Mouse (Mus musculus) small intestine, adult 2 months (tissue): ENCODE data around the gene Kifc1. TPM values are rescaled to one million over a fixed set of nuclear protein-coding genes. Genes with fewer than 3 reads are reported as not detected.
"Not testable (repeated sequence)": the region's sequence is repeated elsewhere in the genome, so short reads cannot be mapped to it uniquely, and the experiment has no call there.

Source experiments
- H3K27ac ChIP-seq: fragments of 200-500 bp; 2 replicates; pipeline ENCODE4 v1.5.1; 2012; ENCODE audit warnings: low read depth, low read length, control low read depth, inconsistent platforms; ENCODE audit not compliant: insufficient read depth
- H3K27me3 ChIP-seq: fragments of 200-500 bp; 2 replicates; pipeline ENCODE4 v1.6.1; 2012; ENCODE audit warnings: mild to moderate bottlenecking, moderate library complexity, low read length, inconsistent platforms; ENCODE audit not compliant: control insufficient read depth, insufficient read depth
- H3K36me3 ChIP-seq: fragments of 200-500 bp; 2 replicates; pipeline ENCODE4 v1.6.1; 2012; ENCODE audit warnings: mild to moderate bottlenecking, low read length, control low read depth, inconsistent platforms; ENCODE audit not compliant: control insufficient read depth, insufficient read depth
- H3K4me1 ChIP-seq: fragments of 200-500 bp; 2 replicates; pipeline ENCODE4 v1.6.1; 2012; ENCODE audit warnings: low read length, inconsistent platforms, mixed read lengths; ENCODE audit not compliant: control insufficient read depth, insufficient read depth, insufficient read length
- H3K4me3 ChIP-seq: fragments of 200-500 bp; 2 replicates; pipeline ENCODE4 v1.5.1; 2012; ENCODE audit warnings: low read depth, mild to moderate bottlenecking, control low read depth, inconsistent platforms, low read length, moderate library complexity
- CTCF ChIP-seq: fragments of 200-500 bp; IDR thresholded peaks from 2 replicates; pipeline ENCODE4 v1.5.1; 2012; ENCODE audit warnings: low read depth, mild to moderate bottlenecking, control low read depth, inconsistent platforms, low read length, moderate library complexity, mixed read lengths; ENCODE audit not compliant: insufficient replicate concordance, insufficient read length; ENCODE audit errors: extremely low read depth
- POLR2A ChIP-seq: fragments of 200-500 bp; IDR thresholded peaks from 2 replicates; pipeline ENCODE4 v1.6.1; 2012; ENCODE audit warnings: low read depth, mild to moderate bottlenecking, control low read depth, inconsistent platforms, low read length, moderate library complexity
- WGBS: fragments of 180-500 bp; shearing (Covaris S2); methylation state at CpG from one replicate; pipeline ENCODE4 v1.1.7; 2018; 5-methylcytosine and 5-hydroxymethylcytosine counted together
- polyA plus RNA-seq: library from polyadenylated mRNA; depleted of rRNA; stranded (reverse); fragments of >200 nt; gene quantifications from 2 replicates; pipeline ENCODE4 v1.2.3, GENCODE M21; 2012

Kifc1 gene
- polyA plus RNA-seq, 1 experiment = 7.5 TPM

GRCm38 (mm10) chr17:33899642-33900041 lies 9.2 kb upstream of the Kifc1 start:
- Histone ChIP-seq H3K27ac (no peak overlapping the region), H3K27me3 (no peaks in the 10 kb centered on the region), H3K4me1 (no peaks in the 10 kb centered on the region), H3K4me3 (no peak overlapping the region), H3K36me3 (no peaks in the 10 kb centered on the region)
- 71% methylated on average over 4 of the region's 4 CpGs for WGBS
- TF ChIP-seq CTCF (no peak), POLR2A (no peak)

DNA sequence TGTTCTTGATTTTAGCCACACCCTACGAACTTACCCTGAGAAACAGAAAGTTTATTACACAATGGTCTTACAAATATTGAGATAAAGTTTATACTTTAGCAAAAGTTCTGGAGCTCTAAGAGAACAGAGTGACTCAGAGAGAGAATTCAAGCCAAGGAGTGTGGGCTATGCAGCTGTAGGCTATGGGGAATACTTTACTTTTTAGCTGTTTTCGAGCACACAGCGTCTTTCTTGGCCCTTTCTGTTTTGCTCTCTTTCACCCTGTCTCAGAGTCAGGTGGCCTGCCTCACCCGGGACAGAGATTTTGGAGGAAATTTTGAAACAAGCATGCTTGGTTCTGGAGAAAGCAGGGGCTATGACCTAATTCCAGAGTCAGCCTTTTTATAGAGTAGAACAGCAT lies 7.7 kb upstream of the Kifc1 start:
- 68% methylated on average over 4 of the region's 4 CpGs for WGBS
- H3K36me3 ChIP-seq, H3K4me3 ChIP-seq: not testable (repeated sequence)

DNA sequence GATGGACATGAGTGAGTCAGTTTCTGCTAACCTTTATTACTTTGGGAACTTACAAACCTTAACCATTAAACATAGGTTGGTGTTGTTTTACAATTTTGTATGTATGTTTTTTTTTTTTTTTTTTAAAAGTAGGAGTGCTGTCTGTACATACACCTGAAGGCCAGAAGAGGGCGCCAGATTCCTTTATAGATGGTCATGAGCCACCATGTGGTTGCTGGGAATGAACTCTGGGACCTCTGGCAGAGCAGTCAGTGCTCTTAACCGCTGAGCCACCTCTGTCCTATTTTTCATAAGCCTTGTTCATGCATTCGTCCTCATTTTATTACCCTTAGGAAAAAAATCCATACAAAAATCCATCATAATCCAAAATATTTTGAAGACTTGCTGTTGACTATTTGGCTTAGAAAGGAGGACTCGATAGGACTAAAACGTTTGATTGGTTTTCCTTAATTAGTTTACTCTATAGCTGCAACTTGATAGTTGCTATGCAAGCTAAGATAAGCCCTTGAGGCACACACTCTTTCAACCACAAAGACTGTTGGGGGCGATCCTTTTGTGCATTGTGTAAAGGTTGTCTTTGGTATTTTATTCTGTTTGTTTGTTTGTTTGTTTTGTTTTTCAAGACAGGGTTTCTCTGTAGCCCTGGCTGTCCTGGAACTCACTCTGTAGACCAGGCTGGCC lies 6.8 kb upstream of the Kifc1 start:
- H3K4me3 ChIP-seq = no peak overlapping the region
- WGBS = 14% methylated on average over 6 of the region's 6 CpGs

More for the DNA sequence above, 7.7 kb upstream of the Kifc1 start:
- H3K27ac ChIP-seq, H3K4me1 ChIP-seq, H3K27me3 ChIP-seq: not testable (repeated sequence)

GRCm38 (mm10) chr17:33893011-33893410 lies 2.5 kb upstream of the Kifc1 start:
- not testable (repeated sequence) for H3K4me3 ChIP-seq, H3K27me3 ChIP-seq, H3K36me3 ChIP-seq, H3K4me1 ChIP-seq, H3K27ac ChIP-seq
- 64% methylated on average over 4 of the region's 4 CpGs for WGBS

More for the DNA sequence above, 6.8 kb upstream of the Kifc1 start:
- no peak overlapping the region for H3K27ac ChIP-seq
- no peaks in the 10 kb centered on the region for H3K4me1 ChIP-seq
- TF ChIP-seq POLR2A = no peak
- peak; percentile 58; the same call in 1 of the 2 replicates for TF ChIP-seq CTCF
- no peaks in the 10 kb centered on the region for H3K27me3 ChIP-seq
- H3K36me3 ChIP-seq = no peaks in the 10 kb centered on the region

- no peak overlapping the region for H3K27ac ChIP-seq
- no peak overlapping the region for H3K4me3 ChIP-seq
- no peak for TF ChIP-seq POLR2A
- TF ChIP-seq CTCF = no peak
- H3K27me3 ChIP-seq = no peaks in the 10 kb centered on the region
- WGBS = 34% methylated on average over 7 of the region's 7 CpGs
- H3K36me3 ChIP-seq = no peaks in the 10 kb centered on the region
- no peaks in the 10 kb centered on the region; the same call in 1 of the 2 replicates for H3K4me1 ChIP-seq
These were observed 2.0 kb upstream of the Kifc1 start for GRCm38 (mm10) chr17:33892429-33892828.

GRCm38 (mm10) chr17:33891892-33892291 lies 1.4 kb upstream of the Kifc1 start:
- 55% methylated on average over 6 of the region's 6 CpGs for WGBS
- not testable (repeated sequence) for H3K4me1 ChIP-seq, H3K27me3 ChIP-seq, H3K4me3 ChIP-seq, H3K36me3 ChIP-seq, H3K27ac ChIP-seq
- TF ChIP-seq CTCF = peak; percentile 7; the same call in 1 of the 2 replicates

DNA sequence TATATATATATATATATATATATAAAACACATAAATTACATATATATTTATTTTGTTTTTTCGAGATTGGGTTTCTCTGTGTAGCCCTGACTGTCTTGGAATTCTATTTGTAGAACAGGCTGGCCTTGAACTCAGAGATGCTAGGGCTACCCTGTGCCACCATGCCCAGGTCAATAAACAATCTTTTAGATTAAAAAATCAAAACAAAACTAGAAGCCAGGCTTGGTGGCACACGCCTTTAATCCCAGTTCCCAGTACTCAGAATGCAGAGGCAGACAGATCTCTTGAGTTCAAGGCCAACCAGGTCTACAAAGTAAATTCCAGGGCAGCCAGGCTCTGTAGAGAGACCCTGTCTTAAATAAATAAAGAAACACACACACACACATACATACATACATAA lies 896 bp upstream of the Kifc1 start:
- H3K4me3 ChIP-seq = no peak overlapping the region
- 55% methylated on average over 2 of the region's 2 CpGs for WGBS
- H3K4me1 ChIP-seq = no peaks in the 10 kb centered on the region; the same call in 1 of the 2 replicates
- no peaks in the 10 kb centered on the region for H3K36me3 ChIP-seq
- no peaks in the 10 kb centered on the region for H3K27me3 ChIP-seq
- TF ChIP-seq CTCF (no peak), POLR2A (no peak)
- H3K27ac ChIP-seq = no peak overlapping the region

- H3K27me3 ChIP-seq, H3K36me3 ChIP-seq, H3K4me1 ChIP-seq, H3K27ac ChIP-seq: not testable (repeated sequence)
- H3K4me3 ChIP-seq = peak overlapping the region; percentile 67
- under 1% methylated on average over 44 of the region's 44 CpGs for whole genome bisulfite sequencing
These were observed 424 bp downstream of the Kifc1 start for GRCm38 (mm10) chr17:33889941-33890532.

- not testable (repeated sequence) for H3K4me3 ChIP-seq, H3K36me3 ChIP-seq, H3K27ac ChIP-seq, H3K4me1 ChIP-seq, H3K27me3 ChIP-seq
These were observed 2.2 kb downstream of the Kifc1 start for GRCm38 (mm10) chr17:33888230-33888629.

DNA sequence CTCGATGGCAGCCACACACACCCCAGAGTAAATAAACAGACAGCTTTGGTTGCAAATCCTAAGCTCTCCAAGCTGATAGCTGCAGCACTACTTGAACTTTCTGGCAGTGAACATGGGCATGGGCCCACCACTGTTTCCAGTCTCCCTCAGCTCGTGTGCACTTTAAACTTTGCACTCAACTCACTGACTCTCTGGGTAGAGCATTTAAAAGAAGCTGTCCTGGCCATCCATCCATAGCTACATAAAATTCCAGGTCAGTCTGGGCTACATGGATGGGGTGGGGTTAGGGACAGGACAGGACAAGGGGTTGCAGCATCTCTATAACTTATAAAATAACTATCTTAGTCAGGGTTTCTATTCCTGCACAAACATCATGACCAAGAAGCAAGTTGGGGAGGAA lies 2.7 kb downstream of the Kifc1 start:
- H3K27ac ChIP-seq, H3K4me1 ChIP-seq, H3K4me3 ChIP-seq, H3K36me3 ChIP-seq, H3K27me3 ChIP-seq: not testable (repeated sequence)
- 15% methylated on average over 2 of the region's 2 CpGs for WGBS

DNA sequence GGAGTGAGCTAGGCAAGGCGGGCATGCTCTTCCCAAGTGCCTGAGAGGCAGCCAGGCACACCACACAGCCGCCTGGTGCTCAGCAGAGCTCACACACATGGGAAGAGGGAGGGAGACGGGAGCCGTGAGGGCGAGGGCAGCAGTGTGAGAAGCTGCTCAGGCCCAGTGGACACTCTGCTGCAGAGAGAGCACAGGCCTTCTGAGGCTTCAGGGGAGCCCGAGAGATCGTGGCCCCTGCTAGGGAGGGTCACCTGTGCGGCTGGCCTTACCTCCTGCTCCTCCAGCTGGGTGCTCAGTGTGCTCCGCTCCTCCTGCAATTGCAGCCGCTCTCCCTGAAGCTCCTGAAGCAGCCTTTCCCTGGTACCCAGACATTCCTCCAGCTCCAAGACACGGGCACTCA lies 6.1 kb downstream of the Kifc1 start:
- not testable (repeated sequence) for H3K4me1 ChIP-seq, H3K27me3 ChIP-seq, H3K36me3 ChIP-seq, H3K27ac ChIP-seq, H3K4me3 ChIP-seq
- 94% methylated on average over 10 of the region's 11 CpGs for WGBS
